Mouse (Mus musculus) liver, postnatal 0 days (tissue): ENCODE results near the gene Cux2.

Experiments
- CTCF ChIP-seq: sonication (generic); IDR thresholded peaks from 2 replicates; pipeline ENCODE4 v1.5.1; 2016; ENCODE audit warnings: antibody characterized with exemption, low read depth
- EP300 ChIP-seq: IDR thresholded peaks from 2 replicates; pipeline ENCODE4 v1.6.1; 2016; ENCODE audit warnings: antibody characterized with exemption, low read depth, mild to moderate bottlenecking

- TF ChIP-seq CTCF, result no peak
- no peak for TF ChIP-seq EP300
Observed at GRCm38 (mm10) chr5:121854768-121855167, 195.1 kb downstream of the Cux2 start.
